Mouse (Mus musculus) myocyte (in vitro differentiated cells): Measurements from ENCODE around the gene Rassf3.

Experiments used
- CEBPB ChIP-seq: IDR thresholded peaks from 2 replicates; pipeline ENCODE4 v1.6.1; 2011; ENCODE audit warnings: mild to moderate bottlenecking, moderate library complexity; ENCODE audit not compliant: poor library complexity, insufficient read depth, severe bottlenecking
- E2F4 ChIP-seq: IDR thresholded peaks from one replicate; pipeline ENCODE4 v1.6.1; 2011; ENCODE audit warnings: mild to moderate bottlenecking, control low read depth, moderate library complexity; ENCODE audit not compliant: insufficient read depth
- MYOG ChIP-seq, 3 experiments: IDR thresholded peaks; one replicate each; pipeline ENCODE4 v1.6.1; 2011; ENCODE audit warnings: control low read depth in 2 of 3, low read depth in 2 of 3, mild to moderate bottlenecking in 2 of 3; ENCODE audit not compliant: insufficient read length in 2 of 3, control insufficient read depth in 1 of 3, insufficient read depth in 1 of 3
- POLR2A ChIP-seq: IDR thresholded peaks from one replicate; pipeline ENCODE4 v1.6.1; 2011; ENCODE audit warnings: low read depth, mild to moderate bottlenecking, control low read depth, moderate library complexity; ENCODE audit not compliant: insufficient read length
- POLR2AphosphoS2 ChIP-seq: IDR thresholded peaks from one replicate; pipeline ENCODE4 v1.6.1; 2011; ENCODE audit warnings: low read depth, control low read depth; ENCODE audit not compliant: insufficient read length
- SRF ChIP-seq: IDR thresholded peaks from one replicate; pipeline ENCODE4 v1.6.1; 2011; ENCODE audit warnings: low read depth; ENCODE audit not compliant: control insufficient read depth, insufficient read length
- TCF12 ChIP-seq: IDR thresholded peaks from one replicate; pipeline ENCODE4 v1.6.1; 2011; ENCODE audit warnings: mild to moderate bottlenecking, control low read depth; ENCODE audit not compliant: poor library complexity, insufficient read depth, severe bottlenecking

DNA sequence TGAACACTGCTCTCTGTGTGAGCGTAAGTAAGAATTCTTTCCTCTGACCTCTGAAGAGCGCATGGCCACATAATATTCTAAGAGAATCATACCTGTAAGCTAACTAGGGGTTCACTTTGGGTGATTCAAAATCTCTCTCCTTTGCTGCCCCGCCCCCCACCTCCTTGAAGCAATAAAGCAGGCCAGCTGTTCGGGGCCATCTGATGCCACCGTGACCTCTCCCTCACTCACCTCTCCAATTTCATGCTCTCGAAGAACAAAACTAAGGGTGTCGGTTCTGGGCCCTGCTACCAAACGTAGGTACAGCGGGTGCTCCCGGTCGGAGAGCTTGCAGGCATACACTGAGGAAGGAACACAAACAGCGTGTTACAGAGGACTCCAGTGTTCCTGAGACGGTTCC, 62.0 kb downstream of the Rassf3 start:
- TF ChIP-seq CEBPB (no peak), TCF12 (peak; percentile 39), POLR2A (no peak), MYOG (IDR thresholded peaks at IDR 0.05; ENCODE audit: control insufficient read depth in 1 of 3, insufficient read depth in 1 of 3, insufficient read length in 2 of 3, low read depth in 2 of 3) (peak in 1 of 3 experiments; percentile 76), SRF (no peak), POLR2AphosphoS2 (no peak), E2F4 (no peak)
